Mouse (Mus musculus) midbrain, embryonic 13.5 days (tissue): ENCODE data around the gene Gapvd1. TPM values are rescaled to one million over a fixed set of nuclear protein-coding genes. Genes with fewer than 3 reads are reported as not detected.

Source experiments
- ATAC-seq: fragments of 200-750 bp; cut with Nextera tagmentation; 2 replicates; pipeline ENCODE4 v1.8.0; 2017; ENCODE audit warnings: mild to moderate bottlenecking, moderate TSS enrichment, moderate library complexity
- H3K27ac ChIP-seq: fragments of 300-500 bp; sonication (generic); 2 replicates; pipeline ENCODE4 v1.5.1; 2015; ENCODE audit warnings: inconsistent platforms, mild to moderate bottlenecking, moderate library complexity
- H3K27me3 ChIP-seq: fragments of 300-500 bp; sonication (generic); 2 replicates; pipeline ENCODE4 v1.6.1; 2015; ENCODE audit warnings: mild to moderate bottlenecking, inconsistent platforms
- H3K36me3 ChIP-seq: fragments of 300-500 bp; sonication (generic); 2 replicates; pipeline ENCODE4 v1.6.1; 2015; ENCODE audit warnings: mild to moderate bottlenecking, inconsistent platforms
- H3K4me1 ChIP-seq: fragments of 300-500 bp; sonication (generic); replicated peaks from 2 replicates; pipeline ENCODE4 v1.6.1; 2015; ENCODE audit warnings: inconsistent platforms
- H3K4me2 ChIP-seq: fragments of 300-500 bp; sonication (generic); replicated peaks from 2 replicates; pipeline ENCODE4 v1.6.1; 2015; ENCODE audit warnings: moderate library complexity, mild to moderate bottlenecking, inconsistent platforms
- H3K4me3 ChIP-seq: fragments of 300-500 bp; sonication (generic); replicated peaks from 2 replicates; pipeline ENCODE4 v1.5.1; 2015; ENCODE audit warnings: mild to moderate bottlenecking, inconsistent platforms
- H3K9ac ChIP-seq: fragments of 300-500 bp; sonication (generic); replicated peaks from 2 replicates; pipeline ENCODE4 v1.6.1; 2015; ENCODE audit warnings: mild to moderate bottlenecking, inconsistent platforms
- H3K9me3 ChIP-seq: fragments of 300-500 bp; sonication (generic); 2 replicates; pipeline ENCODE4 v1.6.1; 2016; ENCODE audit warnings: mild to moderate bottlenecking, inconsistent platforms
- WGBS: fragments of 180-500 bp; shearing (Covaris S2); methylation state at CpG from one replicate; pipeline ENCODE4 v1.1.7; 2015; 5-methylcytosine and 5-hydroxymethylcytosine counted together
- polyA plus RNA-seq: library from polyadenylated mRNA; unstranded; fragments of >200 nt; fragmentation: Nextera tagmentation; extraction: Ambion mirVana; gene quantifications from 2 replicates; pipeline ENCODE4 v1.2.1, GENCODE M21; 2015

The Gapvd1 gene
- polyA plus RNA-seq, 1 experiment from 2014 or later: 126 TPM

GRCm38 (mm10) chr2:34642351-34642750, 112.7 kb downstream of the Gapvd1 start:
- WGBS: 24% methylated on average over 2 of the region's 2 CpGs
- Histone ChIP-seq H3K27ac (no peak overlapping the region), H3K9ac (no peak overlapping the region), H3K4me1 (peaks cover 14% of the 10 kb centered on the region), H3K36me3 (no peaks in the 10 kb centered on the region), H3K4me3 (no peak overlapping the region), H3K9me3 (no peaks in the 10 kb centered on the region), H3K27me3 (peaks cover 8% of the 10 kb centered on the region), H3K4me2 (no peak overlapping the region)
- ATAC-seq: no peak

- peaks cover 13% of the 10 kb centered on the region for H3K4me1 ChIP-seq
- no peaks in the 10 kb centered on the region for H3K9me3 ChIP-seq
- no peak overlapping the region; the same call in 1 of the 2 replicates for H3K4me2 ChIP-seq
- H3K27ac ChIP-seq: no peak overlapping the region
- no peak overlapping the region for H3K9ac ChIP-seq
- H3K4me3 ChIP-seq: no peak overlapping the region
- 59% methylated on average over 5 of the region's 5 CpGs for WGBS
- peak; percentile 51 for ATAC-seq
- no peaks in the 10 kb centered on the region for H3K36me3 ChIP-seq
- no peaks in the 10 kb centered on the region; the same call in 1 of the 2 replicates for H3K27me3 ChIP-seq
Measured at GRCm38 (mm10) chr2:34639725-34640124, 115.3 kb downstream of the Gapvd1 start.

GRCm38 (mm10) chr2:34638955-34639650, 115.9 kb downstream of the Gapvd1 start:
- Histone ChIP-seq H3K4me3 (peak overlapping the region; percentile 37), H3K27me3 (no peaks in the 10 kb centered on the region; the same call in 1 of the 2 replicates), H3K36me3 (no peaks in the 10 kb centered on the region), H3K4me2 (peak overlapping the region; percentile 72), H3K27ac (no peak overlapping the region), H3K4me1 (peaks cover 13% of the 10 kb centered on the region), H3K9me3 (no peaks in the 10 kb centered on the region), H3K9ac (peak overlapping the region; percentile 64)
- 9% methylated on average over 35 of the region's 37 CpGs for WGBS
- ATAC-seq: peak; percentile 81

- Histone ChIP-seq H3K4me3 (no peak overlapping the region), H3K9me3 (no peaks in the 10 kb centered on the region), H3K4me2 (no peak overlapping the region), H3K9ac (no peak overlapping the region), H3K27me3 (no peaks in the 10 kb centered on the region; the same call in 1 of the 2 replicates), H3K4me1 (peaks cover 13% of the 10 kb centered on the region), H3K27ac (peak overlapping the region; percentile 51; the same call in 1 of the 2 replicates), H3K36me3 (no peaks in the 10 kb centered on the region)
- ATAC-seq: no peak
- 54% methylated on average over 14 of the region's 14 CpGs for WGBS
Measured at GRCm38 (mm10) chr2:34635249-34636165, 119.5 kb downstream of the Gapvd1 start.

- Histone ChIP-seq H3K4me3 (no peak overlapping the region), H3K9ac (no peak overlapping the region), H3K27ac (no peak overlapping the region), H3K27me3 (no peaks in the 10 kb centered on the region), H3K4me2 (no peak overlapping the region), H3K36me3 (no peaks in the 10 kb centered on the region), H3K9me3 (no peaks in the 10 kb centered on the region), H3K4me1 (peaks cover 13% of the 10 kb centered on the region)
- no peak for ATAC-seq
- 81% methylated on average over 12 of the region's 12 CpGs for WGBS
Measured at GRCm38 (mm10) chr2:34632051-34632450, 123.0 kb downstream of the Gapvd1 start.

- Histone ChIP-seq H3K4me3 (no peak overlapping the region), H3K9ac (no peak overlapping the region), H3K36me3 (peaks cover 5% of the 10 kb centered on the region), H3K27ac (no peak overlapping the region), H3K4me1 (peaks cover 6% of the 10 kb centered on the region), H3K9me3 (no peaks in the 10 kb centered on the region), H3K27me3 (no peaks in the 10 kb centered on the region), H3K4me2 (no peak overlapping the region)
- ATAC-seq: no peak
- WGBS: 64% methylated on average over 6 of the region's 6 CpGs
Measured at GRCm38 (mm10) chr2:34630445-34630844, 124.6 kb downstream of the Gapvd1 start.

- H3K4me3 ChIP-seq: no peak overlapping the region
- H3K4me2 ChIP-seq: no peak overlapping the region
- H3K9me3 ChIP-seq: no peaks in the 10 kb centered on the region
- no peaks in the 10 kb centered on the region for H3K27me3 ChIP-seq
- 79% methylated on average over 7 of the region's 7 CpGs for WGBS
- H3K4me1 ChIP-seq: 0 out of 2 replicates have a peak, but pooled peaks cover 4% of the 10 kb centered on the region
- no peak overlapping the region for H3K27ac ChIP-seq
- peaks cover 12% of the 10 kb centered on the region for H3K36me3 ChIP-seq
- H3K9ac ChIP-seq: no peak overlapping the region
- ATAC-seq: no peak
Measured at GRCm38 (mm10) chr2:34629758-34630157, 125.3 kb downstream of the Gapvd1 start.

GRCm38 (mm10) chr2:34628903-34629540, 126.0 kb downstream of the Gapvd1 start:
- no peak overlapping the region for H3K9ac ChIP-seq
- H3K4me1 ChIP-seq: 0 out of 2 replicates have a peak, but pooled peaks cover 4% of the 10 kb centered on the region
- no peak for ATAC-seq
- H3K4me3 ChIP-seq: no peak overlapping the region
- no peaks in the 10 kb centered on the region for H3K27me3 ChIP-seq
- no peaks in the 10 kb centered on the region for H3K9me3 ChIP-seq
- no peak overlapping the region for H3K4me2 ChIP-seq
- WGBS: 84% methylated on average over 4 of the region's 4 CpGs
- peaks cover 17% of the 10 kb centered on the region for H3K36me3 ChIP-seq
- H3K27ac ChIP-seq: no peak overlapping the region

- no peak overlapping the region for H3K27ac ChIP-seq
- no peaks in the 10 kb centered on the region for H3K27me3 ChIP-seq
- no peak overlapping the region for H3K9ac ChIP-seq
- 0 out of 2 replicates have a peak, but pooled peaks cover 6% of the 10 kb centered on the region for H3K4me1 ChIP-seq
- H3K9me3 ChIP-seq: no peaks in the 10 kb centered on the region
- peak; percentile 37; the same call in 1 of the 2 replicates for ATAC-seq
- no peak overlapping the region for H3K4me2 ChIP-seq
- H3K36me3 ChIP-seq: peaks cover 29% of the 10 kb centered on the region
- H3K4me3 ChIP-seq: no peak overlapping the region
- 77% methylated on average over 17 of the region's 17 CpGs for WGBS
Measured at GRCm38 (mm10) chr2:34627328-34628226, 127.5 kb downstream of the Gapvd1 start.
